Mouse (Mus musculus): ENCODE measurements around the gene Phf21b. TPM values are rescaled to one million over a fixed set of nuclear protein-coding genes. Genes with fewer than 3 reads are reported as not detected.

Phf21b gene
- polyA plus RNA-seq, 1 experiment from 2014 or later = 0.19 TPM

- Histone ChIP-seq H3K4me2 (replicated peaks; ENCODE audit: low read depth, low read length) (no peak overlapping the region), H3K4me1 (ENCODE audit: insufficient read depth, low read length) (no peaks in the 10 kb centered on the region), H3K36me3 (ENCODE audit: insufficient read depth, low read length) (no peaks in the 10 kb centered on the region), H3K9ac (replicated peaks; ENCODE audit: low read length) (no peak overlapping the region), H3K9me3 (ENCODE audit: low read length) (no peaks in the 10 kb centered on the region), H3K27me3 (ENCODE audit: insufficient read depth, low read length) (no peaks in the 10 kb centered on the region), H3K4me3 (ENCODE audit: low read length) (no peak overlapping the region), H3K27ac (ENCODE audit: low read length) (no peak overlapping the region)
- WGBS = 85% methylated on average over 4 of the region's 4 CpGs
- no peak for ATAC-seq (ENCODE audit: low FRiP score, low TSS enrichment)
Measured at GRCm38 (mm10) chr15:84823086-84823485, 32.8 kb downstream of the Phf21b start.

GRCm38 (mm10) chr15:84820811-84821210, 35.0 kb downstream of the Phf21b start:
- no peak overlapping the region for H3K27ac ChIP-seq (ENCODE audit: low read length)
- 87% methylated on average over 4 of the region's 4 CpGs for WGBS
- H3K4me1 ChIP-seq (ENCODE audit: insufficient read depth, low read length) = no peaks in the 10 kb centered on the region
- no peaks in the 10 kb centered on the region for H3K9me3 ChIP-seq (ENCODE audit: low read length)
- no peak for ATAC-seq (ENCODE audit: low FRiP score, low TSS enrichment)
- no peaks in the 10 kb centered on the region for H3K36me3 ChIP-seq (ENCODE audit: insufficient read depth, low read length)
- H3K4me2 ChIP-seq (replicated peaks; ENCODE audit: low read depth, low read length) = no peak overlapping the region
- H3K4me3 ChIP-seq (ENCODE audit: low read length) = no peak overlapping the region
- no peaks in the 10 kb centered on the region for H3K27me3 ChIP-seq (ENCODE audit: insufficient read depth, low read length)
- H3K9ac ChIP-seq (replicated peaks; ENCODE audit: low read length) = no peak overlapping the region

- Histone ChIP-seq H3K4me2 (replicated peaks; ENCODE audit: low read depth, low read length) (no peak overlapping the region), H3K36me3 (ENCODE audit: insufficient read depth, low read length) (no peaks in the 10 kb centered on the region), H3K9ac (replicated peaks; ENCODE audit: low read length) (no peak overlapping the region), H3K27ac (ENCODE audit: low read length) (no peak overlapping the region), H3K4me3 (ENCODE audit: low read length) (no peak overlapping the region), H3K27me3 (ENCODE audit: insufficient read depth, low read length) (no peaks in the 10 kb centered on the region), H3K4me1 (ENCODE audit: insufficient read depth, low read length) (no peaks in the 10 kb centered on the region), H3K9me3 (ENCODE audit: low read length) (no peaks in the 10 kb centered on the region)
- ATAC-seq (ENCODE audit: low FRiP score, low TSS enrichment) = no peak
- WGBS = 83% methylated on average over 11 of the region's 11 CpGs
Measured at GRCm38 (mm10) chr15:84818284-84818683, 37.6 kb downstream of the Phf21b start.

GRCm38 (mm10) chr15:84817589-84817988, 38.3 kb downstream of the Phf21b start:
- H3K36me3 ChIP-seq (ENCODE audit: insufficient read depth, low read length) = no peaks in the 10 kb centered on the region
- ATAC-seq (ENCODE audit: low FRiP score, low TSS enrichment) = no peak
- no peaks in the 10 kb centered on the region for H3K27me3 ChIP-seq (ENCODE audit: insufficient read depth, low read length)
- no peak overlapping the region for H3K4me2 ChIP-seq (replicated peaks; ENCODE audit: low read depth, low read length)
- H3K4me3 ChIP-seq (ENCODE audit: low read length) = no peak overlapping the region
- WGBS = 80% methylated on average over 3 of the region's 3 CpGs
- no peaks in the 10 kb centered on the region for H3K9me3 ChIP-seq (ENCODE audit: low read length)
- H3K27ac ChIP-seq (ENCODE audit: low read length) = no peak overlapping the region
- no peak overlapping the region for H3K9ac ChIP-seq (replicated peaks; ENCODE audit: low read length)
- no peaks in the 10 kb centered on the region for H3K4me1 ChIP-seq (ENCODE audit: insufficient read depth, low read length)

GRCm38 (mm10) chr15:84815171-84815570, 40.7 kb downstream of the Phf21b start:
- Histone ChIP-seq H3K4me3 (ENCODE audit: low read length) (no peak overlapping the region), H3K9me3 (ENCODE audit: low read length) (no peaks in the 10 kb centered on the region), H3K27ac (ENCODE audit: low read length) (no peak overlapping the region), H3K9ac (replicated peaks; ENCODE audit: low read length) (no peak overlapping the region), H3K4me1 (ENCODE audit: insufficient read depth, low read length) (no peaks in the 10 kb centered on the region), H3K4me2 (replicated peaks; ENCODE audit: low read depth, low read length) (no peak overlapping the region), H3K27me3 (ENCODE audit: insufficient read depth, low read length) (no peaks in the 10 kb centered on the region), H3K36me3 (ENCODE audit: insufficient read depth, low read length) (no peaks in the 10 kb centered on the region)
- ATAC-seq (ENCODE audit: low FRiP score, low TSS enrichment) = no peak
- WGBS = 56% methylated on average over 4 of the region's 4 CpGs

GRCm38 (mm10) chr15:84812831-84813357, 43.0 kb downstream of the Phf21b start:
- 71% methylated on average over 11 of the region's 11 CpGs for WGBS

GRCm38 (mm10) chr15:84811126-84811525, 44.7 kb downstream of the Phf21b start:
- no peak for ATAC-seq (ENCODE audit: low FRiP score, low TSS enrichment)
- H3K27ac ChIP-seq (ENCODE audit: low read length) = no peak overlapping the region
- 82% methylated on average over 5 of the region's 5 CpGs for WGBS

More at GRCm38 (mm10) chr15:84812831-84813357, 43.0 kb downstream of the Phf21b start:
- no peaks in the 10 kb centered on the region for H3K27me3 ChIP-seq (ENCODE audit: insufficient read depth, low read length)
- no peaks in the 10 kb centered on the region for H3K4me1 ChIP-seq (ENCODE audit: insufficient read depth, low read length)
- no peak for ATAC-seq (ENCODE audit: low FRiP score, low TSS enrichment)
- no peak overlapping the region for H3K27ac ChIP-seq (ENCODE audit: low read length)
- no peak overlapping the region for H3K4me2 ChIP-seq (replicated peaks; ENCODE audit: low read depth, low read length)
- no peak overlapping the region for H3K9ac ChIP-seq (replicated peaks; ENCODE audit: low read length)
- no peaks in the 10 kb centered on the region for H3K36me3 ChIP-seq (ENCODE audit: insufficient read depth, low read length)
- H3K4me3 ChIP-seq (ENCODE audit: low read length) = no peak overlapping the region
- H3K9me3 ChIP-seq (ENCODE audit: low read length) = no peaks in the 10 kb centered on the region

GRCm38 (mm10) chr15:84809275-84809952, 46.4 kb downstream of the Phf21b start:
- 0 out of 2 replicates have a peak, but pooled peaks cover 3% of the 10 kb centered on the region for H3K36me3 ChIP-seq (ENCODE audit: insufficient read depth, low read length)

More at GRCm38 (mm10) chr15:84811126-84811525, 44.7 kb downstream of the Phf21b start:
- Histone ChIP-seq H3K27me3 (ENCODE audit: insufficient read depth, low read length) (no peaks in the 10 kb centered on the region), H3K9ac (replicated peaks; ENCODE audit: low read length) (no peak overlapping the region), H3K4me3 (ENCODE audit: low read length) (no peak overlapping the region), H3K9me3 (ENCODE audit: low read length) (no peaks in the 10 kb centered on the region), H3K4me2 (replicated peaks; ENCODE audit: low read depth, low read length) (no peak overlapping the region), H3K36me3 (ENCODE audit: insufficient read depth, low read length) (no peaks in the 10 kb centered on the region), H3K4me1 (ENCODE audit: insufficient read depth, low read length) (no peaks in the 10 kb centered on the region)

GRCm38 (mm10) chr15:84803685-84804084, 52.2 kb downstream of the Phf21b start:
- ATAC-seq (ENCODE audit: low FRiP score, low TSS enrichment) = no peak

More at GRCm38 (mm10) chr15:84809275-84809952, 46.4 kb downstream of the Phf21b start:
- Histone ChIP-seq H3K27me3 (ENCODE audit: insufficient read depth, low read length) (no peaks in the 10 kb centered on the region), H3K9ac (replicated peaks; ENCODE audit: low read length) (no peak overlapping the region), H3K9me3 (ENCODE audit: low read length) (no peaks in the 10 kb centered on the region), H3K4me2 (replicated peaks; ENCODE audit: low read depth, low read length) (no peak overlapping the region), H3K4me3 (ENCODE audit: low read length) (no peak overlapping the region), H3K4me1 (ENCODE audit: insufficient read depth, low read length) (no peaks in the 10 kb centered on the region), H3K27ac (ENCODE audit: low read length) (no peak overlapping the region)
- ATAC-seq (ENCODE audit: low FRiP score, low TSS enrichment) = no peak
- 35% methylated on average over 21 of the region's 21 CpGs for WGBS

GRCm38 (mm10) chr15:84800132-84800531, 55.7 kb downstream of the Phf21b start:
- Histone ChIP-seq H3K9me3 (ENCODE audit: low read length) (no peaks in the 10 kb centered on the region), H3K4me1 (ENCODE audit: insufficient read depth, low read length) (no peaks in the 10 kb centered on the region), H3K4me3 (ENCODE audit: low read length) (no peak overlapping the region), H3K9ac (replicated peaks; ENCODE audit: low read length) (no peak overlapping the region), H3K36me3 (ENCODE audit: insufficient read depth, low read length) (peaks cover 15% of the 10 kb centered on the region; the same call in 1 of the 2 replicates), H3K27ac (ENCODE audit: low read length) (no peak overlapping the region), H3K4me2 (replicated peaks; ENCODE audit: low read depth, low read length) (no peak overlapping the region), H3K27me3 (ENCODE audit: insufficient read depth, low read length) (no peaks in the 10 kb centered on the region)
- ATAC-seq (ENCODE audit: low FRiP score, low TSS enrichment) = no peak
- WGBS = 88% methylated on average over 5 of the region's 5 CpGs

More at GRCm38 (mm10) chr15:84803685-84804084, 52.2 kb downstream of the Phf21b start:
- H3K9ac ChIP-seq (replicated peaks; ENCODE audit: low read length) = no peak overlapping the region
- no peaks in the 10 kb centered on the region for H3K9me3 ChIP-seq (ENCODE audit: low read length)
- 53% methylated on average over 3 of the region's 3 CpGs for WGBS
- no peaks in the 10 kb centered on the region for H3K27me3 ChIP-seq (ENCODE audit: insufficient read depth, low read length)
- no peak overlapping the region for H3K27ac ChIP-seq (ENCODE audit: low read length)
- H3K36me3 ChIP-seq (ENCODE audit: insufficient read depth, low read length) = 0 out of 2 replicates have a peak, but pooled peaks cover 3% of the 10 kb centered on the region
- H3K4me2 ChIP-seq (replicated peaks; ENCODE audit: low read depth, low read length) = no peak overlapping the region
- H3K4me3 ChIP-seq (ENCODE audit: low read length) = no peak overlapping the region
- H3K4me1 ChIP-seq (ENCODE audit: insufficient read depth, low read length) = no peaks in the 10 kb centered on the region
